In genomic region chr4:142641069-142641468, GRCm38 (mm10) we compare ENCODE assay signal across 13 mouse cellular contexts.
DNase-seq lines count a peak whose midpoint lies in the region; ATAC-seq and TF ChIP-seq lines count a peak whose summit lies in the region.
"Had no signal": no experiment of that assay in that cellular context is flagged by ENCODE, and none has a peak within 500 bp of the region (broad histone marks: within the 10 kb centered on the region; RNA-seq: fewer than 3 reads in every experiment).

No protein-coding gene starts in this region.

- no peak overlapping the region for H3K4me3 ChIP-seq in heart, embryonic 12.5 days
- H3K4me3 ChIP-seq in lung, embryonic 14.5 days (ENCODE audit: low read depth, low read length): no peak overlapping the region
- H3K4me3 ChIP-seq in midbrain, embryonic 14.5 days (replicated peaks; ENCODE audit: low read depth, low read length): no peak overlapping the region
- H3K4me3 ChIP-seq: heart, embryonic 10.5 days had no signal

- H3K27me3 ChIP-seq in heart, embryonic 12.5 days (replicated peaks): no peaks in the 10 kb centered on the region
- H3K27me3 ChIP-seq in lung, embryonic 14.5 days (ENCODE audit: insufficient read depth, low read length): no peaks in the 10 kb centered on the region; the same call in 1 of the 2 replicates
- no peaks in the 10 kb centered on the region for H3K27me3 ChIP-seq in midbrain, embryonic 14.5 days (ENCODE audit: control insufficient read depth, insufficient read depth, low read length)

- WGBS in heart, embryonic 12.5 days: 89% methylated on average over 10 of the region's 10 CpGs
- 87% methylated on average over 10 of the region's 10 CpGs for WGBS in lung, embryonic 14.5 days
- 90% methylated on average over 10 of the region's 10 CpGs for WGBS in midbrain, embryonic 14.5 days

- H3K4me2 ChIP-seq in heart, embryonic 12.5 days: no peak overlapping the region
- no peak overlapping the region for H3K4me2 ChIP-seq in lung, embryonic 14.5 days
- H3K4me2 ChIP-seq in midbrain, embryonic 14.5 days (ENCODE audit: low read length): no peak overlapping the region

- H3K36me3 ChIP-seq in heart, embryonic 12.5 days: no peaks in the 10 kb centered on the region
- no peaks in the 10 kb centered on the region for H3K36me3 ChIP-seq in lung, embryonic 14.5 days (ENCODE audit: insufficient read depth)
- no peaks in the 10 kb centered on the region for H3K36me3 ChIP-seq in midbrain, embryonic 14.5 days (ENCODE audit: control insufficient read depth, insufficient read depth, low read length)
- H3K36me3 ChIP-seq: heart, embryonic 10.5 days had no signal

- H3K9me3 ChIP-seq in heart, embryonic 12.5 days (replicated peaks): no peaks in the 10 kb centered on the region
- H3K9me3 ChIP-seq in lung, embryonic 14.5 days (ENCODE audit: low read depth, low read length): no peaks in the 10 kb centered on the region
- no peaks in the 10 kb centered on the region for H3K9me3 ChIP-seq in midbrain, embryonic 14.5 days (ENCODE audit: control insufficient read depth, low read length)
- H3K9me3 ChIP-seq: heart, embryonic 10.5 days had no signal

- DNase-seq in heart, postnatal 25 days (ENCODE audit: low spot score): no peak
- no peak for DNase-seq in lung, embryonic 14.5 days
- no peak for DNase-seq in lung, postnatal 14 days
- DNase-seq in R1 (ENCODE audit: low read depth, low spot score): peak; percentile 83
- no peak for DNase-seq in midbrain, embryonic 14.5 days
- no peak for DNase-seq in layer of hippocampus, postnatal 25 days (ENCODE audit: extremely low spot score in 1 of 2, low spot score in 1 of 2)
- no peak for DNase-seq in urinary bladder, postnatal 36 days (ENCODE audit: low spot score in 2 of 2)
- DNase-seq: cerebellum, adult 9-10 months; kidney, postnatal 25 days; lung, postnatal 4 days; thymus, postnatal 25 days had no signal

- H3K27ac ChIP-seq in heart, embryonic 12.5 days (ENCODE audit: poor library complexity, severe bottlenecking): no peak overlapping the region
- H3K27ac ChIP-seq in lung, embryonic 14.5 days (ENCODE audit: low read depth): no peak overlapping the region
- no peak overlapping the region for H3K27ac ChIP-seq in midbrain, embryonic 14.5 days (replicated peaks; ENCODE audit: low read depth, low read length)
- H3K27ac ChIP-seq: heart, embryonic 10.5 days had no signal

- H3K4me1 ChIP-seq in heart, embryonic 12.5 days (replicated peaks): no peaks in the 10 kb centered on the region
- no peaks in the 10 kb centered on the region for H3K4me1 ChIP-seq in lung, embryonic 14.5 days (ENCODE audit: insufficient read depth)
- H3K4me1 ChIP-seq in midbrain, embryonic 14.5 days (ENCODE audit: control insufficient read depth, insufficient read depth, low read length): peaks cover 13% of the 10 kb centered on the region
- H3K4me1 ChIP-seq: heart, embryonic 10.5 days had no signal

- TF ChIP-seq CTCF in lung, embryonic 14.5 days (IDR thresholded peaks at IDR 0.05; ENCODE audit: low read depth): no peak

- intact Hi-C loops in heart, postnatal 25 days (cut with DNase I): no loop called here

- no peak overlapping the region for H3K9ac ChIP-seq in heart, embryonic 12.5 days
- no peak overlapping the region for H3K9ac ChIP-seq in lung, embryonic 14.5 days
- no peak overlapping the region for H3K9ac ChIP-seq in midbrain, embryonic 14.5 days (replicated peaks; ENCODE audit: low read length)

- peak; percentile 45; the same call in 1 of the 2 replicates for ATAC-seq in heart, embryonic 12.5 days (ENCODE audit: insufficient number of reproducible peaks, low FRiP score)
- peak; percentile 44; the same call in 1 of the 2 replicates for ATAC-seq in lung, embryonic 14.5 days (ENCODE audit: insufficient read depth)
- ATAC-seq in midbrain, embryonic 14.5 days (ENCODE audit: low FRiP score, low TSS enrichment): peak; percentile 62
